Mouse (Mus musculus): ENCODE data around the gene Tmem156.

The Tmem156 gene

DNA sequence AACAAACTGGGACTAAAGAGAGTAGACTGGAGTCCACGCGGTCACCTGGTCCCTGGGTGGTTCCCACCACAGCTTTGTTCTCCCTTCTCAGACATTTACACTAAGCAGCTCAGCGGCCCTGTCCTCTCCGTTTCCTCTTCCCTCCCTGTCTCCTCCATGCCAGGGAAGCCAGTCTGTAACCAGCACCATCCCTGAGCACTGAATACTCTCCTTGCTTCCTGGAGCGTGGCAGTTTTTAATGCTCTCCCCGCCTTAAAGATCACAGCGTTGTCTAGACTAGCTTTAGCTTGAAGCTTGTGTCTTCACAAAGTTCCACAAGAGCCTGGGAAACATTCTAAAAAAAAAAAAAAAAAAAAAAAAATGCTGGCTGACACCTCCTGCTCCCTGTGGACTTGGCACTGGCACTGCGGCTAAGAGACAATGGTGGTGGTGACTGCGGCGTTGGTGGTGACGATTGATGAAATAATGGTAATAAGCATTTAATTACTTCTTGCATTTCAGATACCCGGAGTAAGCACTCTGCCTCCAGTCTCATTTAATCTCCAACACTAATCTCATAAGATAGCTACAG lies 44.6 kb downstream of the Tmem156 start:
- no peak for DNase-seq (ENCODE audit: low spot score in 2 of 2)

DNA sequence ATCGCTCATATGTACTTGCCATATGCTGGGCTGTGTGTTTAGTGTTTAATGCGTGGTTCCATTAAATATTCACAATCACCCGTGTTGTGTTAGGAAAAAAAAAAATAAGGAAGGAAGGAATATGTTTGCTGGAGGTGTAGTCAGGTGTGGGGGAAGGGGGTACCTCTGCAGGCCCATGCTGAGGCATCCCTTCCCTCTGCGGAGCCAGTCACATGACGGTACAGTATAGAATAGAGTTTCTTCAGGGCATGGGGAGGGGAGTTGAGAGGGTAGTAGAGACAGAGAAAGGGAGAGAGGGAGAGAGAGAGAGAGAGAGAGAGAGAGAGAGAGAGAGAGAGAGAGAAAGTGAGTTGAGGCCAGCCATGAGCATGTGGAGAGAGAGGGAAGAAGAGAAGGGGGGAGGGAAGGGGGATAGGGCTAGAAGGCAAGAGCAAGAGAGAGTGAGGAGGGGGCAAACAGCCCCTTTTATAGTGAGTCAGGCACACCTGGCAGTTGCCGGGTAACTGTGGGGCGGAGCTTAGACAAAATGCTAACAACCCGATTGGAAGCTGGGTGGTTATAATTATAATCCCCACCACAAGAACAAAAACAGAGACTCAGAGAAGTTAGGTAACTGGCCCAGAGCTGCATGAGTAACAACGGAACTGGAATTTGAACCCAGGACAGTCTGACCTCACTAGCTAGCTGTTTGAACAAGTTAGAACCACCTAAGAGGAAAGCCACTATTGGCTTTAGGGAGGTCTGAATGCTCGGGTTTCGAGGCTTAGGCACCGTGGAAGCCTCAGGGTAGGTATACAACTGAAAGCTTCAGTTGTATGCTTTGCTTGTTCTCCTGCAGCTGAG lies 45.3 kb downstream of the Tmem156 start:
- no peak for DNase-seq (ENCODE audit: low spot score in 2 of 2)

DNA sequence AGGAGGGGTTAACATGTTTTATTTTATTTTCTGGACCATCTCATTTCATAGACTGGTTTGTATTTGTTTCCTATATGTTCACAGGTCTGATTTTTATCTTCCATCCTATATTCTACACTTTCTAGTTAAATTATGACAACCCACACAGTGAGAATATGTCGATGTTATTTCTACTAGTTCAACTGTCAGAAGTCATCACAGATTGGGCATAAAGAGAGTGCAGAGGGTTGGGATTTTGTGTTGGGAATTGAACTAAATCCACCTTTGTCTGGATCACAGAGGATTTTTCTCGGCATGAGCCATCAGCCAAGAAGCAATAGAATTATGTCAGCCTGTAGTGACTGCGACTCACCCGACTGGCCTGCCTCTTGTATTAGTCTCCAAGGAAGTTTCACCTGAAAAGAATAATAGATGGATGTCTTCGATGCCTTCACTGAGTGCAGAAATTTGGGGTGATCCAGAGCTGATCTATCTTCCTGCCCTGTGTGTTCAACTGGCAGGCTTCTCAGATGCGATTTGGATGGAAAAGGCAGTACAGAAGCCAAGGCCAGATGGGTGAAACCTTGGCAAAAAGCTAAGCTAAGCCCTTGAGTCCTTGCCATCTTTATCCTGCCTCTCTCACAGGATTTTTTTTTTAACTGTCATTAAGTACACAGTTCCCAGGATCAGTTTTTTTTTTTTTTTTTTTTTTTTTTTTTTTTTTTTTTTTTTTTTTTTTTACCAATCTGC lies 46.1 kb downstream of the Tmem156 start:
- DNase-seq (ENCODE audit: low spot score in 2 of 2), result no peak

DNA sequence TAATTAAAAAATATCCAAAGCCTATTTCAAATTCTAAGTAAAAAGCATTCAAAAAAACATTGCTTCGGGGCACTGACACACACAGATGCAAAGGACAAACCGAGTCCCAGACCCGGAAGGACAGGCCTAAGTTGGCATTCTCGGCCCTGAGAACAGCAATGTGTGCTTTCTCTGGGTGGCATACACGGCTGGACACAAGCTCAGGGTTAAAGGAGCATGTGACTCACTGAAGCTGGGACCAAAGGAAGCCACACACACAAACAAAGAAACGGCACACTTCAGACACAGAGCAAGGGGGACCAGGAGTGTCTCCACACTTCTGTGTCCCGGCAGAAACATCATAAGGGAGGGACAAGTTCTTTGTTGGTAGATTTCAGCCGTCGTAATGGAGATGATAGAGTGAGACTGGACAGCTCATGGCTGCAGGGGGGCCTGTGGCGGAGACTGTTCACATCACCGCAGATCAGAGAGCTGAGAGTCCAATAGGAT lies 48.5 kb downstream of the Tmem156 start:
- DNase-seq (ENCODE audit: low spot score in 2 of 2), result no peak

DNA sequence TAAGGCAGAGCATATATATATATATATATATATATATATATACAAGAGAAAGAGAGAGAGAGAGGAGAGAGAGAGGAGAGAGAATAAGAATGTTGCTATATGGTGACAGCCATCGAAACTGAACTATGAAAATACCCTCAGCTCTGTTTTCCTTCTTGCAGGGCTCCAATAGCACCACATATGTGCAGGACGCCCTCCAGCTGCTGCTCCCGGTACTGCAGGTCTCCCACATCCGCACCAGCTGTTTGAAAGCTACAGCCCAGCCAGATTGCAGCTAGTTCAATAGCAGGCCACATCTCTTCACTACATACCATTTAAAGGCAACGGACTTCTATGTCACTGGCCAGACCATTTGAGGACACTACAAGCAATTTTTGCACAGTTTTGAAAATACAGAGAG lies 51.5 kb downstream of the Tmem156 start:
- DNase-seq (ENCODE audit: low spot score in 2 of 2), result no peak

DNA sequence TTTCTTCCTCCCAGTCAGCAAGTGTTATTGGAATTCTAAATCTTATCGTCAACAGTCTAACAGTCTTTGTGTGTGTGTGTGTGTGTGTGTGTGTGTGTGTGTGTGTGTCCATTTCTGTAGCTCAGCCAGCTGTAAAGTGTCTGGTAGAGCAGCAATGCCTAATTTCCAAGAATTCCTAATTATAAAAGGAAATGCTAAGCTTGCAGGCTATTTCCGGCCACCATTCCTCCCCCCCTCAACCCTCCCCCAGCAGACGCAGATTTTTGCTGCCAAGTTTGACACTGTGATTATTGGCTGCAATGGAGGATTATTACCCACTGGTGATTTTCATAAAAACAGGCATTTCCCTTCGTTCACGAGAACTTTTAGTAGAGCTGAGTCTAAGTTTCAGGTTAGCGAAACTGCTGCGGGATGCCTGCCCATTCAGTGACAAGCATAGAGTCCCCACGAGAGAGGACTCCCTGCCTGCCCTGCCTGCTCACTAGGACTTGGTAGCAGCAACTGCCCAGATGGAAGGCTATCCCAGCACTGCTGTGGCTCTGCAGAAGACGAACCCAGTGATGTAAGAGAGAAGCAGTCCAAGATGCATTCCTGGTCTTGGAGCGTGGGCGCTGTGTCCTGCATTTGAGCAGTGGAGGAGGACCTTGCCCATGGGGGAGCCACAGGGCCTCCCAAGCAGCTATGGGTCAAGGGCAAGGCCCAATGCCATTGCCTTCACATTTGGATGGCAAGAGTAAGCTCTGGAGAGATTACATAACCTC lies 52.9 kb downstream of the Tmem156 start:
- DNase-seq (ENCODE audit: low spot score in 2 of 2), result no peak

DNA sequence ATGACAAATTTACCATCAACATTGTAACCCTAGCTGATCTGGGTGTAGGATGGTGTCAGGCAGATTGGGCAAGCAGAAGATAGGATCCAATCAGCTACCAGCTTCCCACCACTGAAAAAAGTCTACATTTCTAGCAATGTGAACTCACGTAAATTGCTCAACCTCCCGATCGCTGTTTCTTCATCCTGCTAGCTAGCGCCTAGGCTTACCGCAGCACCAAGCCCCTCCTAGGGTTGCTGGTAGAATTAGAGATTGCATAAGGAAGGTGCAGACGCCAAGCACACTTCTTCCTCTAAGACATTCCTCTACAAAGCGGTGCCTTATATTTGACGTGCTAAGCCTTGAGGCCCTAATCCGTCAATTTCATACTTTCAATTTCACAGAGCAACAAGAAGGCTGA lies 53.6 kb downstream of the Tmem156 start:
- DNase-seq (ENCODE audit: low spot score in 2 of 2), result no peak

DNA sequence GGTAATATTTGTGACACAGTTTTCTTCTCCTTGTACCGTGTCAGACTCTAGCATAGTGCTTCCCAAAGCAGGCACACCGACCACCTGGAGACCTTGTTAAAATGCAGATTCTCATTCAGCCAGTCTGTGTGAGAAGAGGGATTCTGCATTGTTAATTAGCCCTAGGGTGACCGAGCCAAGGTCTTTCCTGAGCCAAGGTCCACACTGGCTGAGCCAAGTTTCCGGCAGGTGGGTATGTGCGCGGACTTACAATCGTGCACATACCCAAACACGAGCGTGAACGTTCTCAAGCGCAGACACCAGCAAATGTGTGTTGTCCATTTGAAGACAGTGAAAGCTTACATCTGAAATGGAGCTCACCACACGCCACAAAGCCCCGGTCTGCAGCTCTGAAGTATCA lies 55.3 kb downstream of the Tmem156 start:
- no peak for DNase-seq (ENCODE audit: low spot score in 2 of 2)

DNA sequence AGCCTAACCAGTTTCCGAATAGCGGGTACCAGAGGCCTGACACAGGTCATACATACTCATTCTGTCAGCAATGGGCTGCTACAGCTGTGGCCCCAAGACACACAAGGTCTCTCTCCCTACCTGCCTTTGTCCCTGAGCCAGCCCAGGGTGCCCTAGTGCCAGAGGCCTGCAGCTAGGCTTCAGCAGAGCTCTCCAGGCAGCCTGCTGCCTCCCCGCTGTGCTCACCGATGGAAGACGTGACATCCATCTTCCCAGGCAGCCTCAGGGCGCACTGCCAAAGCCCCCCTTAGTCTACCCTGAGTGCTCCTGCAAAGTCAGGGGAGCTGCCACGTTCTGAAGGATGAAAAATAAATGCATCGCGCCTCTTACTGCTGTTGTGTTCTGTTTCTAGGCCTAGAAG lies 63.9 kb downstream of the Tmem156 start:
- no peak for DNase-seq (ENCODE audit: low spot score in 2 of 2)

DNA sequence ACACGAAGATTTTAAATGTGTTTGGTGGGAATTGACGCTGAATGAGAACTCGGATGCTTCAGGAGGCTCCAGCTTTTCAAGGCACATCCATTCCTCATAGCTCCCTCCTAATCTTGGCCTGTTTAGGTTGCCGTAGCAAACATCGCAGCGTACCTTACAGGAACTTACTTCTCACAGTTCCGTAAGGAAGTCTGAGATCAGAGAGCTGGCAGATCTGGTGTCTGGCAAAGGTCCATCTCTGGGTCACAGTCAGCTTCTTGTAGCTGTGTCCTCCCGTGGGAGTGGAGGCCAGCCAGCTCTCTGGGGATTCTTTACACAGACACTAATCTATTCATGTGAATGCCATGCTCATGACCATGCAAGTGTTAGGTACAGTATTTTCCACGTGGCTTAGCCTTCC lies 65.2 kb downstream of the Tmem156 start:
- no peak for DNase-seq (ENCODE audit: low spot score in 2 of 2)

DNA sequence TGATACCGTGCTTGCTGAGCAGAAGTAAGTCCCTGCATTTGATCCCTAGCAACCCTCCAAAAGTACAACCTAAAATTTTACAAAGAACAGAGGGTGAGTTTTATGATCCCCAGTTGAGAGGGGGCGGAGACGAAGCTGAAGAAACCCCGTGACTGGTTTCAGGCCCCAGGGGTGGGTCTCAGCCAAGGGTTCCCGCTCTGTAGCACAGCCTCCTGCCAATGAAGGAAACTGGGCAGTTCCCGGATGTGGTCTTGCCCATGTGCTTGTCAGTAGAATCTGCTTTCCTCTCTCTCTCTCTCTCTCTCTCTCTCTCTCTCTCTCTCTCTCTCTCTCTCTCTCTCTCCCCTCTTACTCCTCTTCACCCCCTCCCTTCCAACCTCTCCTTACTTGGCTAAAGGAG lies 66.0 kb downstream of the Tmem156 start:
- no peak for DNase-seq (ENCODE audit: low spot score in 2 of 2)

DNA sequence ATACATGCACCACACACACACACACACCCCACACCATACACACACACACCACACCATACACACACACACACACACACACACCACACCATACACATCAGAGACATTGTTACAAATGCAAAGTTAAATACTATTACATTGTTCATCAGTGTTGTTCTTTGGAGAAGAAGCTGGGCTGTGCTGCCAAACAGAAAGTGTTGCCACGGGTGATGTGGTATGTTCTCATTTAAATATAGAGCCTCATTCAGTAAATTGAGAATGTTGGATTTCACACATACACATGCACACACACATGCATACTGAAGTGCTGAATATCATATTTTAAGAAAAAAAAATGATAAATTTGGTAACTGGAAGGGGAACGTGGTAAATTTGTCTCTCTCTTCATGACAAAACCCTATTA lies 67.3 kb downstream of the Tmem156 start:
- DNase-seq (ENCODE audit: low spot score in 2 of 2), result no peak

DNA sequence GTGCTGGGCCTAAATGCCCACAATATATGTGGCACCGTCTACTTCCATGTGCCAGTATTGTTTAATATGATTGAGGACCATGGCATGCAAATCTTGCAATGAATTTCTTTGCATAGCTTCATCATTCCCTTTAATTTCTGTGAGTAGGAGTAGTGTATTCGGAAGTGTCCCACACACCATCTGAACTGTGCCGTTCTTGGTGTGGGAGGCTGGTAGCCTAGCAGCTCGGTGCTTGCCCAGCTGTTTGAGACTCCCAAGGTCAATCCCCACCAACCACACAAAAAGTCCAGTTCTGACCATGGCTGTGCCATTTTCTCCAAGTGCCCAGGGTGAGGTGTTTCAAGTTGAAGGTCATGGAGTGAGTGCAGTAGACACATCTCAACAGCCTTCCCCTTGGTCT lies 69.9 kb downstream of the Tmem156 start:
- peak; percentile 36 to 49 for DNase-seq (ENCODE audit: low spot score in 2 of 2)

DNA sequence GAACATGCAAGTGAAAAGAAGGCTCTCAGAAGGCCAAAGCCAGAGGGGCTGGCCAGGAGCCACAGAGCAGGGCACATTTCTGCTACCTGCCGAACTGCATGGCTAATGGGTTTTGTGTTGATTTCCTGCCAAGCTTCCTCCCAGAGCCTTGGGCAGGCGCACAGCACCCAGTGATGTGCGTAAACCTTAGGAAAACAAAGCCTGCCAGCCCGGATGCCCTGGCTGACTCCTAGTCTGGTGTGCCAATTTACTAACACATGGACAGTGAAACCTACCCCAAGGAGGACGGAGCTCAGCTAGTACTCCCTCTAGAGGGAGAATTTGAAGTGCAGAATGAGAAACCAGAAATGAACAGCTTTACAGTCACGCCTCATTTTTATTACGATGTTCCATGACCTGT lies 72.1 kb downstream of the Tmem156 start:
- no peak for DNase-seq (ENCODE audit: low spot score in 2 of 2)

DNA sequence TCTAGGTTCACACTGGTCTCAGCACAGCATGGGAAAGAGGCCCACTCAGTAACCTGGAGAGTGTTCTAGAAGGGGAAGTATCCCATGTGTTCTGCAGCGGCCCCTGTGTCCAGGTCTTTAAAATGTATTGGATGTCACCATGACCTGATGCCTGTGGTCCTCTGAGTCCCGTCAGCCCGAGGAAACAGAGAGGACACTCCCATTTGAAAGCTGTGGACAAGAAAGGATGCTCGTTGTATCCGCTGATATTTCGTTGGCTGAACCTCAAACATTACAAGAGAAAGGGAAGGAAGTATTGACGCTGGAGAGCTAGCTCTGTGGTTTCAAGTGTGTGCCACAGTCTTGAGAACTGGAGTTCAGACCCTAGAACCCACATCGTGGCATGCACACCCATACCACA lies 72.8 kb downstream of the Tmem156 start:
- DNase-seq (ENCODE audit: low spot score in 2 of 2), result no peak

DNA sequence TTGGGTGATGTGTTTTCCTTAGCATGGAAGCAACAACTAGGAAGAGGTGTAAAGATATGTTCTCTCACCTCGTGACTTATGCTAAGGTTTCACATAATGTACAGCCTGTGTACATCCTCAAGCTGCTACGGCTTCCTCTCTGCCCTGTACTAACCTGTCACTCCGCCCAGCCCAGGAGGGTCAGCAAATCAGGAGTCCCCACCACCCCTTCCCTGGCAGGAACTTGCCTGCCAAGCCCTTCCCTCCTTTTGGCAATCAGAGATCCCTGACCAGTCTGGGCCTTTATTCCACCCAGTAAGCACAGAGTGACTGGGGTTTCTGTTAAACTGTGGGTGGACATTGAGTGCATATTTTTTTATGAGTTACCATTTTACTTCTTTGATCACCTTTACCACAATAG lies 76.4 kb downstream of the Tmem156 start:
- no peak for DNase-seq (ENCODE audit: low spot score in 2 of 2)

DNA sequence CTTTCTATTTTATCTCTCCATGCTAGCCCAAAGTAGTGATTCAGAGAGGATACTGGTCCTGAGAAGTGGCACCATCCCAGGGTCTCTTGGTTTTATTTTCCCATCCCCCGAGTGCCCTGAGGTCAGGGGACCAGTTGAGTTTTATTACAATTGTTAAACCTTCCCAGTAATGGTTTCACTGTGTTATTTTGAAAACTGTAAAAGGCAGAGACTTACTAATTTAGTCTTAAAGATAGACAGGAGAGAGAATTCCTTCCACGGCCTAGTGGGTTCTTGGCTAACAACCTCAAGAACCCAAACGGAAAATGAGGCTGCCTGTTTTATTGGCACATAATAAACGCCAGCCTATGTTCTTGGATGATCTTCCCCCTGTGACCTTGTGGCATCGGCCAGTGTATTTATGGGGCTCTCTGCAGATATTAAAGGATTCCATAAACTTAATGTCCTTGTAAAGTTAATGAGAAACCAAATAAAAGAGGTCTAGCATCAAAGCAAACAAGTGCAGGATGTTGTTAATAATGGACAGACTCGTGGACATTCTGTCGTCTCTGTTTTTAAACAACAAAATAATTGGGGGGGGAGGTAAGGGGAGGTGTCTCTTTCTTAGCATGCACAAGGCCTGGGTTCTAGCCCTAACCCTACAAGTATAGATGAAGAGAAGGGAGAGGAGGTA lies 79.9 kb downstream of the Tmem156 start:
- DNase-seq (ENCODE audit: low spot score in 2 of 2), result no peak

DNA sequence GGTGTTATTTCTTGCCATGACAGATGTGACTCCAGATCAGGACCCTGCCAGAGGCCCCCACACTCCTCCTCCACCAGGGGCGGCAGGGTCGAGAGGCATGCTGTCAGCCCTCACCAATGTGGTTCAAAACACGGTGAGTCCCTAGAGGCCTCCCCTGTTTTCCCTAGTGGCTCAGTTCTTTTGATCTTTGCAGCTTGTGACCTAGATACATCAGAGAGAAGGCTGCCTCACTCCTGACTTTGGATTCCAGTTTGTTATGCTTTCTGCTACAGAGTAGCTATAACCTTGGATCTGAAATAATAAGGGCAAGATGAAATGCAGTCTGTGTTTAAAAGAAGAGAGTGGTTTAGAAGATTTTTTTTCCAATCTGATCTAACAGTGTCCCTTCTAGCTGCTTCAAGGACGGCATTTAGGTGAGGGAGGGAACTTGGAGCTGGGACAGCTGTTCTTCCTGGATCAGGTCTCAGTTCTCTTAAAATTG lies 85.9 kb downstream of the Tmem156 start:
- DNase-seq (ENCODE audit: low spot score in 2 of 2), result no peak

DNA sequence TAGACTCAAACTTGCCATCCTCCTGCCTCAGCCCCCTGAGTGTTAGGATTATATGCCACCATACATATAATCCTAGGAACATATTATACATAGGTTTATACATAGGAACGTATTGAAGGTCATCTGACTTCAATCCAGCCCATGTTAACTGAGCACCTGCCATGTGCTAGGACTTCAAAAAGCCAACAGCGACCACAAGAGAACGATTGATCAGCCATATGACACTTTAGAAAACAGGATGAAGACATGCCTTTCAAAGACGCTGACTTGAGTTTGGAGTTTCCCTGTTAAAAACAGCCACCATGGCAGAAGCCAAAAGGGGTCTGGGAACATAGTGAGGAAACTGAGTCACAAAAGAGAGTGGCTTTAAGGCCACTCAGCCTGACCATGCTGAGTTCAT lies 86.7 kb downstream of the Tmem156 start:
- no peak for DNase-seq (ENCODE audit: low spot score in 2 of 2)
